Mouse (Mus musculus) ES-E14 (cell line): ENCODE data around the gene Cybrd1.

Experiments used
- CHD2 ChIP-seq: IDR thresholded peaks from 2 replicates; pipeline ENCODE4 v1.6.1; 2014; ENCODE audit warnings: mild to moderate bottlenecking, low read depth, low read length, inconsistent platforms
- HCFC1 ChIP-seq: IDR thresholded peaks from 2 replicates; pipeline ENCODE4 v1.6.1; 2012; ENCODE audit warnings: low read length, inconsistent platforms, borderline replicate concordance; ENCODE audit not compliant: insufficient read depth
- MAFK ChIP-seq: IDR thresholded peaks from 2 replicates; pipeline ENCODE4 v1.6.1; 2014; ENCODE audit warnings: mild to moderate bottlenecking, low read depth, low read length, inconsistent platforms; ENCODE audit not compliant: insufficient read depth
- ZNF384 ChIP-seq: IDR thresholded peaks from 2 replicates; pipeline ENCODE4 v1.6.1; 2012; ENCODE audit warnings: low read depth, low read length, inconsistent platforms

GRCm38 (mm10) chr2:71107225-71107624 lies 10.5 kb upstream of the Cybrd1 start:
- TF ChIP-seq HCFC1 (no peak), ZNF384 (no peak), MAFK (no peak), CHD2 (no peak)
